In the genomic region with DNA sequence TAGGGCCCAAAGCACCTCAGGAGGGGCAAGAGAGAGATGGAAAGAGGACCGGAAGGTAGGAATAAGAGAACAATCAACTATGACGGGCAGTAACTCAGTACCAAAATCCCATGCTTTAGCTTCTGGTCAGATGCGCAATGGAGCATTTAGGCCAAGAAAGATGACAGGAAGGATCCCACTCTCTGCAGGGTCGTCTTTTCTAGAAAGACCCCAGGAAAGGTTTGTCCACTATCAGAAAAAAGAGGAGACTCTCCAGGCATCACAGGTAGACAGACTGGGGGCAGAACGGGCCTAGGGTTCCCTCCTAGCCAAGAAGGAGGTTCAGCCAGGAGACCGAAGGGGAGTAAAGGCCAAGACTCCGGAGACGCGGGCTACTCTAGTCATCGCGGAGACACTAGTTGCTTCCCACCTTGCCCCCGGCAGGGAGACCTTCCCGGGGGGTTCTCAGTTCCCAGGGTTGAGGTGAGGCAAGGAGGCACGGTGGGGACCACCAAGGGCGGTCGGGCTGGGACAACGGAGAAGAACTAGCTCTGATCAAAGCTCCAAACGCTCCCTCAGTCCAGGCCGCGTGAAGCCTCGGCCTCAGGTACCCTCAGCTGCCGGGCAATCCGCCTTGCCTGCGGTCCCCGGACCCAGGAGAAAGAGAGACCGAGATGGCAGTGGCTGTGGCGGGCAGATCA, we compare ENCODE assay signal across 8 mouse cellular contexts. TPM values are rescaled to one million over a fixed set of nuclear protein-coding genes. Genes with fewer than 3 reads are reported as not detected.
DNase-seq lines count a peak whose midpoint lies in the region; ATAC-seq and TF ChIP-seq lines count a peak whose summit lies in the region.

No protein-coding gene starts in this region.

- H3K79me2 ChIP-seq in myocyte (ENCODE audit: control insufficient read depth, insufficient read depth) = peaks cover 59% of the 10 kb centered on the region

- peak overlapping the region; percentile 99 for H3K9ac ChIP-seq in heart, embryonic 13.5 days
- peak overlapping the region; percentile 92 for H3K9ac ChIP-seq in limb, embryonic 11.5 days (ENCODE audit: low read length)

- H3K27me3 ChIP-seq in heart, embryonic 13.5 days (replicated peaks) = no peaks in the 10 kb centered on the region
- no peaks in the 10 kb centered on the region for H3K27me3 ChIP-seq in limb, embryonic 11.5 days (ENCODE audit: control insufficient read depth, insufficient read depth, low read length)
- no peaks in the 10 kb centered on the region for H3K27me3 ChIP-seq in myocyte (ENCODE audit: control insufficient read depth, insufficient read depth, insufficient read length)

- H3K4me3 ChIP-seq in heart, embryonic 13.5 days = peak overlapping the region; percentile 98
- peak overlapping the region; percentile 96 for H3K4me3 ChIP-seq in limb, embryonic 11.5 days (ENCODE audit: low read depth, low read length)
- peak overlapping the region; percentile 92 for H3K4me3 ChIP-seq in myocyte

- no peak for ATAC-seq in heart, embryonic 13.5 days (ENCODE audit: extremely low read depth, insufficient number of reproducible peaks, low FRiP score, low TSS enrichment)
- no peak for ATAC-seq in limb, embryonic 11.5 days (ENCODE audit: insufficient number of reproducible peaks, low FRiP score, low TSS enrichment, low read depth)

- peak; percentile 19 for DNase-seq in ovary, postnatal 10 days (ENCODE audit: low spot score)
- no peak for DNase-seq in ovary, adult 18-20 months (ENCODE audit: low spot score)
- peak; percentile 63 for DNase-seq in cerebellum, adult 9-11 months
- peak; percentile 52 for DNase-seq in limb, embryonic 11.5 days (ENCODE audit: low spot score)
- DNase-seq in right cerebral cortex, postnatal 10 days (ENCODE audit: low spot score in 2 of 2) = no peak
- DNase-seq in right cerebral cortex, postnatal 25 days = no peak

- peak overlapping the region; percentile 92 for H3K4me2 ChIP-seq in heart, embryonic 13.5 days
- H3K4me2 ChIP-seq in limb, embryonic 11.5 days (ENCODE audit: low read depth, severe bottlenecking) = peak overlapping the region; percentile 74
- peak overlapping the region; percentile 99 for H3K4me2 ChIP-seq in myocyte (ENCODE audit: low read depth)

- peak overlapping the region; percentile 58 for H3ac ChIP-seq in myocyte (ENCODE audit: control insufficient read depth, insufficient read length)

- WGBS in heart, embryonic 13.5 days = 2% methylated on average over 27 of the region's 27 CpGs
- WGBS in limb, embryonic 11.5 days = 3% methylated on average over 27 of the region's 27 CpGs

- peaks cover 20% of the 10 kb centered on the region for H3K36me3 ChIP-seq in heart, embryonic 13.5 days
- H3K36me3 ChIP-seq in limb, embryonic 11.5 days (ENCODE audit: control insufficient read depth, insufficient read depth, low read length) = no peaks in the 10 kb centered on the region
- no peaks in the 10 kb centered on the region for H3K36me3 ChIP-seq in myocyte (ENCODE audit: control insufficient read depth, insufficient read depth)

- H3K9me3 ChIP-seq in heart, embryonic 13.5 days = no peaks in the 10 kb centered on the region
- H3K9me3 ChIP-seq in limb, embryonic 11.5 days (ENCODE audit: control insufficient read depth, low read length) = no peaks in the 10 kb centered on the region

- H3K4me1 ChIP-seq in heart, embryonic 13.5 days = peaks cover 37% of the 10 kb centered on the region
- peaks cover 16% of the 10 kb centered on the region for H3K4me1 ChIP-seq in limb, embryonic 11.5 days (ENCODE audit: control insufficient read depth, insufficient read depth, low read length)

- TF ChIP-seq POLR2A in myocyte (IDR thresholded peaks at IDR 0.05; ENCODE audit: insufficient read length, low read depth) = no peak

- peak overlapping the region; percentile 83 for H3K27ac ChIP-seq in heart, embryonic 13.5 days (replicated peaks)
- H3K27ac ChIP-seq in limb, embryonic 11.5 days (replicated peaks; ENCODE audit: low read depth, low read length) = peak overlapping the region; percentile 62

TF ChIP-seq in myocyte, 11 proteins besides CTCF, POLR2A, EP300 and RAD21:
- TF ChIP-seq CEBPB (IDR thresholded peaks at IDR 0.05; ENCODE audit: insufficient read depth, poor library complexity, severe bottlenecking) (no peak), MYOG (IDR thresholded peaks at IDR 0.05; ENCODE audit: control insufficient read depth in 1 of 3, insufficient read depth in 1 of 3, insufficient read length in 2 of 3, low read depth in 2 of 3) (no peak), TCF3 (IDR thresholded peaks at IDR 0.05; ENCODE audit: insufficient read length, low read depth) (no peak), SRF (IDR thresholded peaks at IDR 0.05; ENCODE audit: control insufficient read depth, insufficient read length, low read depth) (no peak), TCF12 (IDR thresholded peaks at IDR 0.05; ENCODE audit: insufficient read depth, poor library complexity, severe bottlenecking) (no peak), E2F4 (IDR thresholded peaks at IDR 0.05; ENCODE audit: insufficient read depth) (no peak), MYOD1 (IDR thresholded peaks at IDR 0.05; ENCODE audit: control insufficient read depth in 1 of 3, insufficient read length in 2 of 3, low read depth in 2 of 3) (no peak), MAX (IDR thresholded peaks at IDR 0.05; ENCODE audit: low read depth) (no peak), REST (IDR thresholded peaks at IDR 0.05; ENCODE audit: insufficient read depth, insufficient read length) (no peak), USF1 (IDR thresholded peaks at IDR 0.05; ENCODE audit: low read depth) (no peak), POLR2AphosphoS2 (IDR thresholded peaks at IDR 0.05; ENCODE audit: insufficient read length, low read depth) (no peak)

RNA-seq across cellular contexts. Expression of a gene that starts 0.8 kb away (rescaled TPM):
- 9.1 and 9.3 TPM in 2 replicates for polyA plus RNA-seq in heart, embryonic 13.5 days (2015; fragmentation: Nextera tagmentation; extraction: Ambion mirVana)
- 14.8 and 16.3 TPM in 2 replicates for polyA plus RNA-seq in limb, embryonic 11.5 days (2014; fragmentation: Nextera tagmentation; extraction: Ambion mirVana)
- 7.6 TPM for polyA plus RNA-seq in myocyte (2012; fragmentation: generic; extraction: Trizol)

RNA-seq across cellular contexts. Expression of a gene that starts 23.6 kb away (rescaled TPM):
- polyA plus RNA-seq in heart, embryonic 13.5 days (2015; fragmentation: Nextera tagmentation; extraction: Ambion mirVana) = 92.2 and 104 TPM in 2 replicates
- 107 and 110 TPM in 2 replicates for polyA plus RNA-seq in limb, embryonic 11.5 days (2014; fragmentation: Nextera tagmentation; extraction: Ambion mirVana)
- polyA plus RNA-seq in myocyte (2012; fragmentation: generic; extraction: Trizol) = 74.3 TPM

RNA-seq across cellular contexts. Expression of a gene that starts 24.6 kb away (rescaled TPM):
- polyA plus RNA-seq in heart, embryonic 13.5 days (2015; fragmentation: Nextera tagmentation; extraction: Ambion mirVana) = 57.2 and 66.7 TPM in 2 replicates
- polyA plus RNA-seq in limb, embryonic 11.5 days (2014; fragmentation: Nextera tagmentation; extraction: Ambion mirVana) = 10.3 and 11.2 TPM in 2 replicates
- 351 TPM for polyA plus RNA-seq in myocyte (2012; fragmentation: generic; extraction: Trizol)

RNA-seq across cellular contexts. Expression of a gene that starts 54.8 kb away (rescaled TPM):
- polyA plus RNA-seq in heart, embryonic 13.5 days (2015; fragmentation: Nextera tagmentation; extraction: Ambion mirVana) = 11.9 and 12.4 TPM in 2 replicates
- 16.9 and 19.2 TPM in 2 replicates for polyA plus RNA-seq in limb, embryonic 11.5 days (2014; fragmentation: Nextera tagmentation; extraction: Ambion mirVana)
- 25.9 TPM for polyA plus RNA-seq in myocyte (2012; fragmentation: generic; extraction: Trizol)

Comparison
In these comparisons a context has a peak if more than half of its experiments do, and no peak if none do; other contexts are left out.
1. DNase-seq: peak in ovary, postnatal 10 days (single experiment), cerebellum, adult 9-11 months (single experiment) and limb, embryonic 11.5 days (single experiment); none in ovary, adult 18-20 months (single experiment), right cerebral cortex, postnatal 10 days (0 of 2) and right cerebral cortex, postnatal 25 days (single experiment).
2. Peak in every context shown above with its lines, with median percentiles within 50 percentile points of each other: H3K4me2 ChIP-seq and H3K4me3 ChIP-seq.